Mouse (Mus musculus): Measurements from ENCODE around the gene Tspo.

Gene Tspo

GRCm38 (mm10) chr15:83546029-83546428 is 17.4 kb upstream of the Tspo start:
- no peak for DNase-seq (ENCODE audit: low spot score)

GRCm38 (mm10) chr15:83547144-83547543 is 16.2 kb upstream of the Tspo start:
- no peak for DNase-seq (ENCODE audit: low spot score)

DNA sequence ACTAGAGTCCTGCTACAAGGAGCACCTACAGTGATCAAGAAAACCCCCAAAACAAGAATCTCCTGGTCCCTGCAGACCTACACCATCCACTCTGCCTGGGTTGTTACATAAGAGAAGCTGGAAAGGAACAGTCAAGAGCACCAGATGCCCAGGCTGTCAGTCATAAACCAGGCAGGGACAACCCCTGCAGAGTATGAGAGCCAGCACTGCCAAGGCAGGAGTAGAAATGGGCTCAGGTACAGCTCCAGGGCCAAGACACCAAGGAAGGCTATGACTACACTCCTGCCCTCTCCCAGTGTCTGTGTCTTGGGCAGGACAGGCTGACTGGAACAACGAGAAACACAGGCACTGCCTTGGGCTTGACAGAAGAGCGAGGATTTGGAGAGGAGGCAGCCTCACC is 13.3 kb upstream of the Tspo start:
- no peak for DNase-seq (ENCODE audit: low spot score)

DNA sequence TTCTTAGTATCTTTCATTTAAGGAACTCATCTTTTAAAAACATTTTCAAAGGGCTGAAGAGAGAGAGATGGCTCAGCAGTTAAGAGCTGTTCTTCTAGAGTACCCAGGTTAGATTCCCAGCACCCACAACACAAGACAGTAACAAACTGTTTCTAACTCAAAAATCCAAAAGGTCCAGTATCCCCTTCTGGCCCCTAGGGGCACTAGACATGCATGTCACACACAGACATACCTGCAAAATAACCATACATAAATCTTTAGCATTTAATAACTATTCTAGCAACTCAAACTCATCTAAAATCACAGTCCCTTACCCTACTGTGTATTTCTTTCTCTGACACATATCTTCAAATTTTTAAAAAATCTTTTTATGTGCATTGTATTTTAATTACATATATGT is 9.6 kb upstream of the Tspo start:
- no peak for DNase-seq (ENCODE audit: low spot score)

GRCm38 (mm10) chr15:83555161-83555974 is 8.0 kb upstream of the Tspo start:
- peak; percentile 44 for DNase-seq (ENCODE audit: low spot score)

GRCm38 (mm10) chr15:83560941-83561477 is 2.4 kb upstream of the Tspo start:
- DNase-seq (ENCODE audit: low spot score): no peak

- DNase-seq (ENCODE audit: low spot score): no peak
Measured at GRCm38 (mm10) chr15:83562626-83563270, 644 bp upstream of the Tspo start.

DNA sequence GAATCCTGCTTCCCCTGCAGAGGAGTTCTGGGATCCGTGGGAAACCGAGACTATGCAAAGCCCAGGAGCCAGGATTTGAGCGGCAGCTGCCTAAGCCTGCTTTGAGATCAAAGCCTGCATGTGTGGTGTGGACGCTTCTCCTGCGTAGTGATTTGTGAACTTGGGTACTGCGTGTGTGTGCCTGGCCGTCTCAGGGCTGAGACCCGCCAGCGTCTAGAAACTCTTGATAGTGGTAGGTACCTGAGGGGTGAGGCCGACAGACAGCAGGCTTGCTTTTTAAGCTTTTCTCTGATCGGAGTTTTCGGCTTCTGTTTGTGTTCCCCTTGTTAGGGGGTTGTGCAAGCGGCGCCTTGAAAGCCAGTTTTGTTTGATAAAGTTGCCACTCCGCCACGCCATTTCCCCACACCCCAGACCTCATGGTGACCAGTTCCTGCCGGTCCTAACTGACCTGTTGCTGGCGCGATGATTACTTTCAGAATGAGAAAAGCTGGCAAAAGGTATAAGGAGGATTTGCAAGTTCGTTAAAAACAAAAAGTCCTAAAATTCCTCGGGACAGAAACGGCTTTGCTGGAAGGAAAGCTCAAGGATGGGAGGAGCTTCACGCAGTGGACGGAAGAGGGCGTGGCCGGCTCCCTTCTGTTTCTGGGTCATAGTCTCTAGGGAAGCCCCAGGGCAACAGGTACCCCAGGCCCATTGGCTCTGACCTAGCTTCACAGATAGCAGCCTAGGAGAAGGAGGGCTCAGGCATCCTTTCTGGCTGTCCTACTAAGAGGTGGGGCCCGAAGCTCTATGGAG is 662 bp downstream of the Tspo start:
- no peak for DNase-seq (ENCODE audit: low spot score)

- no peak for DNase-seq (ENCODE audit: low spot score)
Measured at GRCm38 (mm10) chr15:83565434-83565833, 2.0 kb downstream of the Tspo start.

DNA sequence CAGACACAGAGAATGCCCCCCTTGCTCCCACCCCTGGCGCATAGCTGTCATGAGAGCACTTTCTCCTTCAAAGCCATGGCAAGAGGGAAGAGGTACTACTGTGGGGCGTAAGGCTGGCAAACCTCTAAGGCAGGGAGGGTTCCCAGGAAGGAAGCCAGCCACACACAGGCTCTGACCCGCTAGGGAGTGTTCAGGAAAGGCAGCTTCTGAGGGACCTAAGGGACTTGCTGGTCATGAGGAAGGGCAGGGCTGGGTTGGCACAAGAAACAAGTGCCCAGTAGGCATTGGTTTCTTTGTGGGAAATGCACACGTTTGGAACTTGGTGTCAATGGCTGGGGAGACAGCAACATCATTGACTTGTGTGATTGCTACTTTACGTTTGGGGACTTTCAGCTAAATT is 2.6 kb downstream of the Tspo start:
- no peak for DNase-seq (ENCODE audit: low spot score)

DNA sequence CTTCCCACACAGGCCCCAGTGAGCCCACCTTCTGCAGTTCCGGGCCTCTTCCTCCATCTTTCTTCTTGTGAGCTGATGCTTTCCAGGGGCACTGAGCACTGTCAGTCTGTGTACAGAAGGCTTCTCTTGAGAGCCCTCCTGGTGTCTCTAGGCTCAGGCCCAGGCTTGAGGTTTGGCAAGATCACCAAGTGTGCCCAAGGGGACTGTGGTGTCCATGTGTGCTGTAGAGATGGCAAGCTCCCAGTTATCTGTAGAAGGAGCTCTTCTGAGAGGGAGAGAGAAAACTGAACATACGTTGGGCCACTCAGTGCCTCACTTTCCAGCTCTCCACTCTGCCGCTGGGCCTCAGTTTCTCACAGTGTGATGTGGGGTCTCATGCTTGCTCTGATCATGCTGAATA is 4.3 kb downstream of the Tspo start:
- no peak for DNase-seq (ENCODE audit: low spot score)

- no peak for DNase-seq (ENCODE audit: low spot score)
Measured at GRCm38 (mm10) chr15:83568544-83568943, 5.2 kb downstream of the Tspo start.

DNA sequence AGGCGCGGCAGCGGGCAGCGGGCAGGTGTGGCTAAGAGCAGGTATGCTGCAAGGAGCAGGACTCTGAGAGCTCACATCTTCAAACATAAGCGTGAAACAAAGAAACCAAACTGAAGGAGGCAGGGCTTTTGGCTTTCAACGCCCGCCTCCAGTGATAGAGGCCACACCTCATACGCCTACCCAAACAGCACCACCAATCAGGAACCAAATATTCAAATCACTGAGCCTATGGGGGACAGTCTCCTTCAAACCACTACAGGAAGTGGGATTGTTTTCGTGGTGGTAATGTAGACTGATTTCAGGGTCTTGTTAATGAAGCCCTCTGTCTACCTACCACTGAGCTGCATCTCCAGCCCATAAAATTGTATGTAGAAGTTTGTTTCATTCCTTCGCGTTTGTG is 6.3 kb downstream of the Tspo start:
- no peak for DNase-seq (ENCODE audit: low spot score)

DNA sequence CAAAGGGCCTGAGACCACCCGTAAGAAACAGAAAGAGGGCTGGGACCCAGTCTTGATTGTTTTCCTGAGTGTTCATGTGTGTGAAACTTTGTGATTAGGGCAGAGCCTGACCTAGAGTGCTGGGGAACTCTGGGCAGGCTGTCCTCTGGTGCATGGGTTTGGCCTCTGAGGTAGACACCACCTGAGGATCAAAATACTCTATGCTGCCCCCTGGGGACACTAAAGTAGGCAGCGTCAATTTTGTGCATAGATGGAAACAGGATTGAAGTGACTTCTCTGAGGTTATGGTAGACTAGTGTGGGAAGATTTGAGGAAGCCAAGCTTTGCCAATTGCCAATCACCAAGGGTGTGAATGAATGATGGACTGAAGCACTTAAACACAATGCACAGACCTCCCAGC is 7.2 kb downstream of the Tspo start:
- DNase-seq (ENCODE audit: low spot score): no peak

- DNase-seq (ENCODE audit: low spot score): no peak
Measured at GRCm38 (mm10) chr15:83571636-83572035, 8.2 kb downstream of the Tspo start.

DNA sequence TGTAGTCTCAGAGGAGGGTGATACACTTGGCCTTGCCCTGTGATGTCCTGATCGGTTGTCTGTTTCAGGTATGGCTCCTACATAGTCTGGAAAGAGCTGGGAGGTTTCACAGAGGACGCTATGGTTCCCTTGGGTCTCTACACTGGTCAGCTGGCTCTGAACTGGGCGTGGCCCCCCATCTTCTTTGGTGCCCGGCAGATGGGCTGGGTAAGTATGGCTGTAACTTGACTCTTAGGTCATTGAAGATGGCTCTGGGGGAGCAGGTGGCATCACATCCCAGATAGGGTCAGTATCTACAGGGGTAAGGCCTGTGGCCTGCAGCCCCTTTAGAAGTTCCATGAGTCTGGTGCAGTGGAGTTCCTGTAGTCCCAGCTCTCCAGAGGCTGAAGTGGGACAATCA is 8.7 kb downstream of the Tspo start:
- no peak for DNase-seq (ENCODE audit: low spot score)

DNA sequence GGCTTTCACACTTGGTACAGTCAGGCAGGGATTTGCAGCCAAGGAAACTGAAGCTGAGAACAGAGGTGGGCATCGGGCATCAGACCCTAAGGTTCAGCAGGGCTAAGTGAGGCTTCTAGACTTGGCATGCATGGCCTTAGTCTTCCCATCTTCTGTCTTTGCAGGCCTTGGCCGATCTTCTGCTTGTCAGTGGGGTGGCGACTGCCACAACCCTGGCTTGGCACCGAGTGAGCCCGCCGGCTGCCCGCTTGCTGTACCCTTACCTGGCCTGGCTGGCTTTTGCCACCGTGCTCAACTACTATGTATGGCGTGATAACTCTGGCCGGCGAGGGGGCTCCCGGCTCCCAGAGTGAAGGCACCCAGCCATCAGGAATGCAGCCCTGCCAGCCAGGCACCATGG is 10.2 kb downstream of the Tspo start:
- no peak for DNase-seq (ENCODE audit: low spot score)

DNA sequence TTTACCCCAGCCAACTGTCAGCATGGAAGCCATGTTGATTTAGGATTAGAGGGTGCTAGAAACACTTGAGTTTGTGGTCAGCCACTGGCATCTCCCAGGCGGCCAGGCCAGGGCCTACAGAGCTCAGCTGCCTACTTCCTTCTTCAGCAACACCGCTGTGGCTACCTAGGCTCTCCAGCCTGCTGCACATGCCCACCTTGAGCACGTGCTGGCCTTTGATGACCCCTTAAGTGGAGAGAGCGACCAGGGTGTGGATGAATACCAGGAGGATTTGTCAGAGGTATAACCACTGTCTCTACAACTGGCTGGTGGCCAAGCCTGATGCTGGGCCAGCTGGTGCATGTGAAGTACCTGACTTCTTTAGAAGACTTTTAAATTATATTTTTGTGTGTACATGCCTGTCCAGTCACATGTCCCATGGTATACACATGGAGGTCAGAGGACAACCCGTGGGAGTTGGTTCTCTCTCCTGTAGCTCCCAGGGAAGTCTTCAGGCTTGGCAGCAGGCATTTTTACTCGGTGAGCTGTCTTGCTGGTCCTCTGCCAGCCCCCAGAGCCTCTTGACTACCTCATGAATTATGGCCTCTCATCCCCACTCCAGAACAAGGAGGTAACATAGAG is 11.4 kb downstream of the Tspo start:
- DNase-seq (ENCODE audit: low spot score): no peak

GRCm38 (mm10) chr15:83575543-83575942 is 12.2 kb downstream of the Tspo start:
- DNase-seq (ENCODE audit: low spot score): no peak

- no peak for DNase-seq (ENCODE audit: low spot score)
Measured at GRCm38 (mm10) chr15:83576651-83577050, 13.3 kb downstream of the Tspo start.

DNA sequence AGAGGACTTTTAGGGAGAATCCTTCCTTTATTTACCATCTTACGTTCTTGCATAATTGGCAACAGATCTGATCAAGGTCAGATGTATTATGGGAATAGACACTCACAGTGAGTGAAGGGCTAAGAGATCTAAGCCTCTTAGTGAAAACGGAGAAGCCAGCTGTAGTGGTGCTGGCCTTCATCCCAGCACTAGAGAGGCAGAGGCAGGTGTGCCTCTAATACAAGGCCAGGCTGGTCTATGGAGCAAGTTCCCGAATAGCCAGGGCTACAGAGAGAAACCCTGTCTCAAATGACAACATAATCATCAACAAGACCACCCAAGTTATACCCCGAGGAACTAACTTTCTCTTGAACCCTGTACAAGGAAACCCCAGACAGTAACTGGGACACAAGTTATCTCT is 19.5 kb downstream of the Tspo start:
- no peak for DNase-seq (ENCODE audit: low spot score)

DNA sequence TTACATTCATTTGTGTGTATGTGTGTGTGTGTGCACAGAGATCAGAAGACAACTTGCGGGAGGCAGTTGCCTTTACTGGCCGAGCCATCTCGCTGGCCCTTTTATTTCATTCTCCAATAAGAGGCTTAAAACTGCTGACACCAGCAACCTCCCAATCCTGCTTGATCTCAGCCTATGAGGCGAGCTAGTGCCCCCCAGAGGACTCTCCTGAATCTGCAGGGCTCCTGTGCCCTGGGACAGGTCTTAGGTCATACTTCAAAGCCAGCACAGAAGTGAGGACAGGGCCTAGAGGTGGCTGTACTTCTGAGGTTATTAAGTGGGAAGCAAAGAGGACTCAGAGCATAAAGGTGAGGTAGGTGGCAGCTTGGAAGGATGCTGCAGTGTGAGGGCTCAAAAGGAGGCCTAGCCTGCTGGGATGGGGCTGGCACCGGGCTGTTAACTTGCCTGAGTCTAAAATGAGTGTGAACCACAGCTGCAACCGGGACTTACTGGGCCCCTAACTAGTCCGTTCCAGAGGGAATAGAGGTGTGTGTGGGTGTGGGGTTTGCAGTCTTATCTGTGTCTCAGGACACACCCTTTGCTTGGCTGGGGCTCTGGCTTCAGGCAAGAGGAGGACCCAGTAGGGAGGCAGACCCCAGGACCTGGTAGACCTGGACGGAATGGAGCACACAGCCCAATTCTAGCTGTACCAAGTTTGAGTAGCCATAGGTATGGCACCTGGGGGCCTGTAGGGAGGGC is 20.2 kb downstream of the Tspo start:
- DNase-seq (ENCODE audit: low spot score): no peak

All from urinary bladder, postnatal 10 days (tissue).